Mouse (Mus musculus) small intestine, adult 2 months (tissue): ENCODE results near the gene Gm11077.

Source experiments
- CTCF ChIP-seq: fragments of 200-500 bp; IDR thresholded peaks from 2 replicates; pipeline ENCODE4 v1.5.1; 2012; ENCODE audit warnings: low read depth, mild to moderate bottlenecking, control low read depth, inconsistent platforms, low read length, moderate library complexity, mixed read lengths; ENCODE audit not compliant: insufficient replicate concordance, insufficient read length; ENCODE audit errors: extremely low read depth
- POLR2A ChIP-seq: fragments of 200-500 bp; IDR thresholded peaks from 2 replicates; pipeline ENCODE4 v1.6.1; 2012; ENCODE audit warnings: low read depth, mild to moderate bottlenecking, control low read depth, inconsistent platforms, low read length, moderate library complexity

GRCm38 (mm10) chr6:140747591-140747990 lies 18.5 kb downstream of the Gm11077 start:
- TF ChIP-seq POLR2A (no peak), CTCF (no peak)
